Mouse (Mus musculus): Measurements from ENCODE around the gene Ooep.
"Not testable (repeated sequence)": the region's sequence is repeated elsewhere in the genome, so short reads cannot be mapped to it uniquely, and the experiment has no call there.

Ooep gene

GRCm38 (mm10) chr9:78367959-78368358 lies 10.6 kb downstream of the Ooep start, which contains the start of gene Dppa5a:
Gene Dppa5a (minus strand): TSS chr9:78368177.
- DNase-seq (ENCODE audit: low read depth), result not testable (repeated sequence)

GRCm38 (mm10) chr9:78365850-78366544 lies 12.5 kb downstream of the Ooep start:
- DNase-seq (ENCODE audit: low read depth), result no peak

- DNase-seq (ENCODE audit: low read depth), result no peak
These were observed 13.8 kb downstream of the Ooep start for GRCm38 (mm10) chr9:78364701-78365100.

GRCm38 (mm10) chr9:78363374-78363773 lies 15.2 kb downstream of the Ooep start:
- DNase-seq (ENCODE audit: low read depth), result peak; percentile 17

GRCm38 (mm10) chr9:78360484-78360872 lies 18.0 kb downstream of the Ooep start:
- no peak for DNase-seq (ENCODE audit: low read depth)

- no peak for DNase-seq (ENCODE audit: low read depth)
These were observed 18.6 kb downstream of the Ooep start for GRCm38 (mm10) chr9:78359750-78360483.

- DNase-seq (ENCODE audit: low read depth), result peak; percentile 69
These were observed 20.5 kb downstream of the Ooep start for GRCm38 (mm10) chr9:78358053-78358452.

- DNase-seq (ENCODE audit: low read depth), result no peak
These were observed 22.9 kb downstream of the Ooep start, which contains the start of gene Gsta2 for GRCm38 (mm10) chr9:78355611-78356010. Gene Gsta2 (minus strand): TSS chr9:78355788.

GRCm38 (mm10) chr9:78354665-78355578 lies 23.6 kb downstream of the Ooep start:
- DNase-seq (ENCODE audit: low read depth), result no peak

GRCm38 (mm10) chr9:78351504-78352220 lies 26.9 kb downstream of the Ooep start:
- no peak for DNase-seq (ENCODE audit: low read depth)

- DNase-seq (ENCODE audit: low read depth), result not testable (repeated sequence)
These were observed 28.5 kb downstream of the Ooep start for GRCm38 (mm10) chr9:78350007-78350406.

- not testable (repeated sequence) for DNase-seq (ENCODE audit: low read depth)
These were observed 29.4 kb downstream of the Ooep start for GRCm38 (mm10) chr9:78349141-78349540.

GRCm38 (mm10) chr9:78348206-78349004 lies 30.1 kb downstream of the Ooep start:
- not testable (repeated sequence) for DNase-seq (ENCODE audit: low read depth)

GRCm38 (mm10) chr9:78347004-78347403 lies 31.5 kb downstream of the Ooep start:
- DNase-seq (ENCODE audit: low read depth), result no peak

- DNase-seq (ENCODE audit: low read depth), result not testable (repeated sequence)
These were observed 33.3 kb downstream of the Ooep start for GRCm38 (mm10) chr9:78345235-78345634.

- DNase-seq (ENCODE audit: low read depth), result not testable (repeated sequence)
These were observed 35.5 kb downstream of the Ooep start for GRCm38 (mm10) chr9:78343055-78343454.

GRCm38 (mm10) chr9:78342494-78342893 lies 36.0 kb downstream of the Ooep start:
- not testable (repeated sequence) for DNase-seq (ENCODE audit: low read depth)

- peak; percentile 48 for DNase-seq (ENCODE audit: low read depth)
These were observed 38.2 kb downstream of the Ooep start for GRCm38 (mm10) chr9:78340324-78340723.

- not testable (repeated sequence) for DNase-seq (ENCODE audit: low read depth)
These were observed 41.5 kb downstream of the Ooep start for GRCm38 (mm10) chr9:78337050-78337449.

- not testable (repeated sequence) for DNase-seq (ENCODE audit: low read depth)
These were observed 51.2 kb downstream of the Ooep start, which contains the start of gene Omt2b for GRCm38 (mm10) chr9:78327289-78327688. Gene Omt2b (plus strand): TSS chr9:78327589.

All from naive thymus-derived CD4-positive, alpha-beta T cell, adult 2 months (primary cell).